Mouse (Mus musculus) MEL (cell line): ENCODE measurements at regions not wholly inside any gene's neighbourhood (a gene's known extent, or its start where the extent isn't known, plus 50 kb on each side); places are given as distances from the start of the nearest gene placed in this dataset.

Experiments
- DNase-seq: peaks from one replicate; pipeline ENCODE4 v3.0.0; 2011; ENCODE audit warnings: low read depth, low spot score
- H3K27ac ChIP-seq: 2 replicates; pipeline ENCODE4 v1.5.1; 2012; ENCODE audit warnings: low read depth, mild to moderate bottlenecking, control low read depth, low read length, moderate library complexity; ENCODE audit not compliant: control insufficient read depth
- H3K27me3 ChIP-seq, 2 experiments: fragments of 150-350 bp in 1 of 2; sonication (generic) in 1 of 2; 2 replicates each; pipeline ENCODE4 v1.6.1; 2012; ENCODE audit warnings: low read length in 2 of 2, mild to moderate bottlenecking in 2 of 2, improper control_type of control experiment in 1 of 2, moderate library complexity in 1 of 2; ENCODE audit not compliant: insufficient read depth in 2 of 2, control insufficient read depth in 1 of 2
- H3K36me3 ChIP-seq, 2 experiments: 2 replicates each; pipeline ENCODE4 v1.6.1; 2012 to 2014; ENCODE audit warnings: low read length in 2 of 2, improper control_type of control experiment in 1 of 2, inconsistent platforms in 1 of 2, mild to moderate bottlenecking in 1 of 2; ENCODE audit not compliant: insufficient read depth in 2 of 2, control insufficient read depth in 1 of 2
- H3K4me1 ChIP-seq, 2 experiments: fragments of 150-350 bp in 1 of 2; sonication (generic) in 1 of 2; 2 replicates each; pipeline ENCODE4 v1.6.1; 2012; ENCODE audit warnings: low read length in 2 of 2, improper control_type of control experiment in 1 of 2, mild to moderate bottlenecking in 1 of 2; ENCODE audit not compliant: insufficient read depth in 2 of 2, control insufficient read depth in 1 of 2
- H3K4me3 ChIP-seq, 2 experiments: fragments of 150-350 bp in 1 of 2; sonication (generic) in 1 of 2; 2 replicates each; pipeline ENCODE4 v1.5.1; 2012; ENCODE audit warnings: low read depth in 2 of 2, low read length in 2 of 2, mild to moderate bottlenecking in 2 of 2, moderate library complexity in 2 of 2, control low read depth in 1 of 2, improper control_type of control experiment in 1 of 2; ENCODE audit not compliant: control insufficient read depth in 1 of 2, insufficient read depth in 1 of 2
- H3K79me2 ChIP-seq: 2 replicates; pipeline ENCODE4 v1.6.1; 2012; ENCODE audit warnings: mild to moderate bottlenecking, low read length, moderate library complexity; ENCODE audit not compliant: control insufficient read depth, poor library complexity, insufficient read depth
- H3K9ac ChIP-seq: 2 replicates; pipeline ENCODE4 v1.6.1; 2012; ENCODE audit warnings: low read depth, mild to moderate bottlenecking, control low read depth, low read length, moderate library complexity; ENCODE audit not compliant: control insufficient read depth, poor library complexity, severe bottlenecking
- H3K9me3 ChIP-seq: fragments of 150-350 bp; sonication (generic); replicated peaks from 2 replicates; pipeline ENCODE4 v1.6.1; 2012; ENCODE audit warnings: mild to moderate bottlenecking, low read length, improper control_type of control experiment, moderate library complexity; ENCODE audit not compliant: insufficient read depth
- BHLHE40 ChIP-seq: IDR thresholded peaks from 2 replicates; pipeline ENCODE4 v1.6.1; 2012; ENCODE audit warnings: low read depth, mild to moderate bottlenecking, inconsistent platforms, low read length, improper control_type of control experiment, borderline replicate concordance
- CHD2 ChIP-seq: IDR thresholded peaks from 2 replicates; pipeline ENCODE4 v1.6.1; 2011; ENCODE audit warnings: low read length, improper control_type of control experiment
- CTCF ChIP-seq, 3 experiments: IDR thresholded peaks in 2 of 3; conservative IDR thresholded peaks in 1 of 3; 2 replicates each; pipeline ENCODE4 v1.5.1; 2011 to 2012; ENCODE audit warnings: low read length in 3 of 3, low read depth in 2 of 3, mild to moderate bottlenecking in 2 of 3, improper control_type of control experiment in 1 of 3, inconsistent platforms in 1 of 3, mixed read lengths in 1 of 3, moderate library complexity in 1 of 3; ENCODE audit not compliant: control insufficient read depth in 1 of 3, insufficient read depth in 1 of 3, poor library complexity in 1 of 3, severe bottlenecking in 1 of 3
- ELF1 ChIP-seq: IDR thresholded peaks from 2 replicates; pipeline ENCODE4 v1.6.1; 2014; ENCODE audit warnings: low read depth, mild to moderate bottlenecking, inconsistent platforms, low read length, improper control_type of control experiment, moderate library complexity
- EP300 ChIP-seq, 2 experiments: IDR thresholded peaks; 2 replicates each; pipeline ENCODE4 v1.6.1; 2011; ENCODE audit warnings: improper control_type of control experiment in 2 of 2, low read length in 2 of 2, low read depth in 1 of 2, mild to moderate bottlenecking in 1 of 2
- HCFC1 ChIP-seq: IDR thresholded peaks from 2 replicates; pipeline ENCODE4 v1.6.1; 2012; ENCODE audit warnings: low read depth, mild to moderate bottlenecking, inconsistent platforms, low read length, improper control_type of control experiment, moderate library complexity
- JUND ChIP-seq: IDR thresholded peaks from 2 replicates; pipeline ENCODE4 v1.6.1; 2011; ENCODE audit warnings: low read depth, mild to moderate bottlenecking, improper control_type of control experiment, low read length
- MAFK ChIP-seq: IDR thresholded peaks from 2 replicates; pipeline ENCODE4 v1.6.1; 2011; ENCODE audit warnings: low read depth, mild to moderate bottlenecking, low read length, improper control_type of control experiment, borderline replicate concordance
- MXI1 ChIP-seq: IDR thresholded peaks from 2 replicates; pipeline ENCODE4 v1.6.1; 2011; ENCODE audit warnings: mild to moderate bottlenecking, low read depth, low read length, improper control_type of control experiment
- MYB ChIP-seq: IDR thresholded peaks from 2 replicates; pipeline ENCODE4 v1.6.1; 2011; ENCODE audit warnings: mild to moderate bottlenecking, low read depth, low read length, improper control_type of control experiment
- NRF1 ChIP-seq: IDR thresholded peaks from 2 replicates; pipeline ENCODE4 v1.6.1; 2014; ENCODE audit warnings: low read depth, mild to moderate bottlenecking, inconsistent platforms, low read length, improper control_type of control experiment, moderate library complexity; ENCODE audit not compliant: poor library complexity, insufficient read depth, severe bottlenecking
- POLR2A ChIP-seq, 2 experiments: IDR thresholded peaks; 2 replicates each; pipeline ENCODE4 v1.6.1; 2011 to 2012; ENCODE audit warnings: low read length in 2 of 2, mild to moderate bottlenecking in 2 of 2, control low read depth in 1 of 2, improper control_type of control experiment in 1 of 2, low read depth in 1 of 2, moderate library complexity in 1 of 2; ENCODE audit not compliant: control insufficient read depth in 1 of 2, insufficient read depth in 1 of 2, poor library complexity in 1 of 2
- RAD21 ChIP-seq: IDR thresholded peaks from 2 replicates; pipeline ENCODE4 v1.6.1; 2011; ENCODE audit warnings: mild to moderate bottlenecking, low read depth, low read length, improper control_type of control experiment
- SIN3A ChIP-seq: IDR thresholded peaks from 2 replicates; pipeline ENCODE4 v1.6.1; 2012; ENCODE audit warnings: low read length, improper control_type of control experiment, inconsistent platforms
- USF2 ChIP-seq, 2 experiments: IDR thresholded peaks; 2 replicates each; pipeline ENCODE4 v1.6.1; 2011 to 2012; ENCODE audit warnings: improper control_type of control experiment in 2 of 2, low read length in 2 of 2, borderline replicate concordance in 1 of 2, inconsistent platforms in 1 of 2, low read depth in 1 of 2, mild to moderate bottlenecking in 1 of 2; ENCODE audit not compliant: insufficient read depth in 1 of 2
- ZKSCAN1 ChIP-seq: IDR thresholded peaks from 2 replicates; pipeline ENCODE4 v1.6.1; 2012; ENCODE audit warnings: low read depth, mild to moderate bottlenecking, inconsistent platforms, low read length, improper control_type of control experiment, moderate library complexity
- ZMIZ1 ChIP-seq: IDR thresholded peaks from 2 replicates; pipeline ENCODE4 v1.6.1; 2012; ENCODE audit warnings: low read depth, mild to moderate bottlenecking, inconsistent platforms, low read length, improper control_type of control experiment, moderate library complexity

- no peaks in the 10 kb centered on the region for H3K36me3 ChIP-seq
- no peak overlapping the region for H3K27ac ChIP-seq
- TF ChIP-seq ZMIZ1 (no peak), ZKSCAN1 (no peak), MXI1 (no peak), EP300 (IDR thresholded peaks at IDR 0.05; ENCODE audit: low read depth in 1 of 2, low read length in 2 of 2) (no peak), POLR2A (IDR thresholded peaks at IDR 0.05; ENCODE audit: control insufficient read depth in 1 of 2, insufficient read depth in 1 of 2, low read depth in 1 of 2, low read length in 2 of 2, poor library complexity in 1 of 2) (no peak), MAFK (no peak), SIN3A (no peak), BHLHE40 (no peak), CHD2 (no peak), USF2 (IDR thresholded peaks at IDR 0.05; ENCODE audit: borderline replicate concordance in 1 of 2, insufficient read depth in 1 of 2, low read depth in 1 of 2, low read length in 2 of 2) (no peak), NRF1 (no peak), RAD21 (no peak), ELF1 (no peak), JUND (no peak), HCFC1 (no peak)
- no peak for DNase-seq
- H3K79me2 ChIP-seq = no peaks in the 10 kb centered on the region
- H3K9me3 ChIP-seq = no peaks in the 10 kb centered on the region
- no peak overlapping the region for H3K9ac ChIP-seq
- no peak overlapping the region for H3K4me3 ChIP-seq
- H3K4me1 ChIP-seq = no peaks in the 10 kb centered on the region
- H3K27me3 ChIP-seq = no peaks in the 10 kb centered on the region
Observed at GRCm38 (mm10) chr14:120699378-120699777, 211.6 kb upstream of the Ipo5 start.

- H3K27ac ChIP-seq = no peak overlapping the region
- TF ChIP-seq HCFC1 (no peak), CHD2 (no peak), ELF1 (no peak), CTCF (IDR thresholded peaks at IDR 0.05 in 2 of 3, conservative IDR thresholded peaks at IDR 0.05 in 1 of 3; ENCODE audit: control insufficient read depth in 1 of 3, insufficient read depth in 1 of 3, low read depth in 2 of 3, low read length in 3 of 3, poor library complexity in 1 of 3, severe bottlenecking in 1 of 3) (no peak), MYB (no peak)
- no peak for DNase-seq
- no peaks in the 10 kb centered on the region for H3K9me3 ChIP-seq
- H3K9ac ChIP-seq = no peak overlapping the region
- H3K4me3 ChIP-seq = no peak overlapping the region
- H3K4me1 ChIP-seq = no peaks in the 10 kb centered on the region
- no peaks in the 10 kb centered on the region for H3K27me3 ChIP-seq
- H3K36me3 ChIP-seq = no peaks in the 10 kb centered on the region
- no peaks in the 10 kb centered on the region for H3K79me2 ChIP-seq
Observed at GRCm38 (mm10) chr14:120705301-120705801, 205.7 kb upstream of the Ipo5 start.
